Mouse (Mus musculus) MEL (cell line): ENCODE measurements around the gene Nup210l.

Source experiments
- MAFK ChIP-seq: IDR thresholded peaks from 2 replicates; pipeline ENCODE4 v1.6.1; 2011; ENCODE audit warnings: low read depth, mild to moderate bottlenecking, low read length, improper control_type of control experiment, borderline replicate concordance
- MYC ChIP-seq: IDR thresholded peaks from 2 replicates; pipeline ENCODE4 v1.6.1; 2011; ENCODE audit warnings: low read depth, mild to moderate bottlenecking, low read length, improper control_type of control experiment, moderate library complexity
- NRF1 ChIP-seq: IDR thresholded peaks from 2 replicates; pipeline ENCODE4 v1.6.1; 2014; ENCODE audit warnings: low read depth, mild to moderate bottlenecking, inconsistent platforms, low read length, improper control_type of control experiment, moderate library complexity; ENCODE audit not compliant: poor library complexity, insufficient read depth, severe bottlenecking
- POLR2A ChIP-seq, 2 experiments: IDR thresholded peaks; 2 replicates each; pipeline ENCODE4 v1.6.1; 2011 to 2012; ENCODE audit warnings: low read length in 2 of 2, mild to moderate bottlenecking in 2 of 2, control low read depth in 1 of 2, improper control_type of control experiment in 1 of 2, low read depth in 1 of 2, moderate library complexity in 1 of 2; ENCODE audit not compliant: control insufficient read depth in 1 of 2, insufficient read depth in 1 of 2, poor library complexity in 1 of 2
- TAL1 ChIP-seq: IDR thresholded peaks from 2 replicates; pipeline ENCODE4 v1.6.1; 2012; ENCODE audit warnings: mild to moderate bottlenecking, inconsistent platforms, low read length, moderate library complexity, mixed read lengths

DNA sequence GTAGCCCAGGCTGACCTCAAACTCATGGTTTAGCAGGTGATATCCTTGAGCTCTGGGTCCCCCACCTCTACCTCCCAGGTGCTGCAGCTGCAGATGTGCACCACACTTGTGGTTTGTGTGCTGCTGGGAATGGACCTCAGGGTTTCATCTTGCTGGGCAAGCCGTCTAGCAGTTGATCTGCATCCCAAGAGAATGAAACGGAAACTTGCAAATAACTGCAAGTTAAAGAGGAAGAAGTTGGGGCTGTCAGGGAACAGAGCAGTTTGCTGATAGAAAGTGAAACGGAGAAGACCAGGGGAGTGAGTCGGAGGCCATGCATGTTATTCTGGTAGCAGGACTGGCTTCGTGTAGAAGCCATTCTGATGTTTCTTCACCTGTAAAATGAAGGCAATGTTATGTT, 21.8 kb downstream of the Nup210l start:
- TF ChIP-seq MAFK: no peak
- TF ChIP-seq MYC: no peak
- no peak for TF ChIP-seq NRF1
- TF ChIP-seq TAL1: no peak
- no peak for TF ChIP-seq POLR2A (IDR thresholded peaks at IDR 0.05; ENCODE audit: control insufficient read depth in 1 of 2, insufficient read depth in 1 of 2, low read depth in 1 of 2, low read length in 2 of 2, poor library complexity in 1 of 2)
